Mouse (Mus musculus) intestine, postnatal 0 days (tissue): ENCODE data around the gene Camsap1. TPM values are rescaled to one million over a fixed set of nuclear protein-coding genes. Genes with fewer than 3 reads are reported as not detected.

Experiments
- ATAC-seq: fragments of 200-750 bp; cut with Nextera tagmentation; 2 replicates; pipeline ENCODE4 v1.8.0; 2017; ENCODE audit warnings: mild to moderate bottlenecking, moderate TSS enrichment, moderate library complexity
- H3K27ac ChIP-seq: fragments of 300-500 bp; sonication (generic); 2 replicates; pipeline ENCODE4 v1.5.1; 2014; ENCODE audit warnings: mild to moderate bottlenecking, low read depth, low read length, moderate library complexity
- H3K27me3 ChIP-seq: fragments of 300-500 bp; sonication (generic); replicated peaks from 2 replicates; pipeline ENCODE4 v1.6.1; 2014; ENCODE audit warnings: low read length, mixed read lengths; ENCODE audit not compliant: control insufficient read depth, insufficient read depth
- H3K36me3 ChIP-seq: fragments of 300-500 bp; sonication (generic); 2 replicates; pipeline ENCODE4 v1.6.1; 2014; ENCODE audit warnings: mild to moderate bottlenecking, moderate library complexity; ENCODE audit not compliant: control insufficient read depth, insufficient read depth
- H3K4me1 ChIP-seq: fragments of 300-500 bp; sonication (generic); replicated peaks from 2 replicates; pipeline ENCODE4 v1.6.1; 2014; ENCODE audit warnings: antibody characterized with exemption, low read length, mixed read lengths; ENCODE audit not compliant: control insufficient read depth, insufficient read depth
- H3K4me2 ChIP-seq: fragments of 300-500 bp; sonication (generic); replicated peaks from 2 replicates; pipeline ENCODE4 v1.6.1; 2014; ENCODE audit warnings: low read depth, mild to moderate bottlenecking, moderate library complexity
- H3K4me3 ChIP-seq: fragments of 300-500 bp; sonication (generic); 2 replicates; pipeline ENCODE4 v1.5.1; 2014; ENCODE audit warnings: low read depth, low read length
- H3K9ac ChIP-seq: fragments of 300-500 bp; sonication (generic); 2 replicates; pipeline ENCODE4 v1.6.1; 2014; ENCODE audit warnings: mild to moderate bottlenecking, low read depth, low read length
- H3K9me3 ChIP-seq: fragments of 300-500 bp; sonication (generic); 2 replicates; pipeline ENCODE4 v1.6.1; 2016; ENCODE audit warnings: mixed run types; ENCODE audit not compliant: control insufficient read depth
- CTCF ChIP-seq: sonication (generic); IDR thresholded peaks from 2 replicates; pipeline ENCODE4 v1.5.1; 2016; ENCODE audit warnings: low read depth, mild to moderate bottlenecking, control low read depth, antibody characterized with exemption, moderate library complexity
- WGBS: fragments of 180-500 bp; shearing (Covaris S2); extraction: QIAGEN DNeasy Blood & Tissue Kit; methylation state at CpG from one replicate; pipeline ENCODE4 v1.1.7; 2014; 5-methylcytosine and 5-hydroxymethylcytosine counted together
- polyA plus RNA-seq: library from polyadenylated mRNA; unstranded; fragments of >200 nt; fragmentation: Nextera tagmentation; extraction: Ambion mirVana; gene quantifications from 2 replicates; pipeline ENCODE4 v1.2.1, GENCODE M21; 2015

Gene Camsap1
- polyA plus RNA-seq, 1 experiment from 2014 or later, result 3.5 TPM

GRCm38 (mm10) chr2:25969319-25969718 lies 13.8 kb downstream of the Camsap1 start:
- Histone ChIP-seq H3K9me3 (no peaks in the 10 kb centered on the region), H3K4me1 (no peaks in the 10 kb centered on the region), H3K27me3 (no peaks in the 10 kb centered on the region), H3K36me3 (peaks cover 22% of the 10 kb centered on the region), H3K4me3 (no peak overlapping the region), H3K27ac (no peak overlapping the region), H3K9ac (no peak overlapping the region), H3K4me2 (no peak overlapping the region)
- 86% methylated on average over 4 of the region's 4 CpGs for WGBS
- no peak for TF ChIP-seq CTCF
- no peak for ATAC-seq

GRCm38 (mm10) chr2:25949291-25949690 lies 33.8 kb downstream of the Camsap1 start:
- Histone ChIP-seq H3K9me3 (no peaks in the 10 kb centered on the region), H3K4me1 (no peaks in the 10 kb centered on the region), H3K9ac (no peak overlapping the region), H3K4me3 (no peak overlapping the region), H3K27me3 (no peaks in the 10 kb centered on the region), H3K27ac (no peak overlapping the region), H3K4me2 (no peak overlapping the region), H3K36me3 (peaks cover 47% of the 10 kb centered on the region)
- 90% methylated on average over 3 of the region's 3 CpGs for WGBS
- no peak for TF ChIP-seq CTCF
- no peak for ATAC-seq

GRCm38 (mm10) chr2:25947950-25948349 lies 35.1 kb downstream of the Camsap1 start:
- H3K27me3 ChIP-seq, result no peaks in the 10 kb centered on the region
- TF ChIP-seq CTCF, result peak; percentile 51
- H3K9ac ChIP-seq, result no peak overlapping the region
- no peaks in the 10 kb centered on the region for H3K9me3 ChIP-seq
- H3K4me3 ChIP-seq, result no peak overlapping the region
- ATAC-seq, result no peak
- peaks cover 50% of the 10 kb centered on the region for H3K36me3 ChIP-seq
- no peak overlapping the region for H3K27ac ChIP-seq
- H3K4me1 ChIP-seq, result no peaks in the 10 kb centered on the region
- 70% methylated on average over 3 of the region's 3 CpGs for WGBS
- H3K4me2 ChIP-seq, result no peak overlapping the region

DNA sequence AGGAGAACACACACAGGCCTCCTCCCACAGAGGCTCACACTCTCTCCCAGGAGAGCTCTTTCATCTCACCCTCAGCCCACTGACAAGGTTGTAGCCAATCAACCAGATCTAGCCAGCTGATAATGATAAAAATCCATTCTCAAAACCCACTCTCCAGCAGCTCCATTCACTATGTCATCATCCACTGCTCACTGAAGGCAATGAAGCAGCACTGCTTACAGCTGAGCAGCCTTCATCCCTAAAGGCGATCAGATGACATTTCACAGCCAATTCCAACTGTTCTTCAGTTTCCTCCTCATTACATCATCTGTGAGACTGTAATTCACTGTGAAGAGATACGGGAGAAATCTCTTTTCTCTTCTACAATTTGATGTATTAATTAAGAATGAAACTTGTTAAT lies 39.3 kb downstream of the Camsap1 start:
- WGBS, result 88% methylated on average over 2 of the region's 2 CpGs
- Histone ChIP-seq H3K27ac (no peak overlapping the region), H3K9me3 (no peaks in the 10 kb centered on the region), H3K4me1 (no peaks in the 10 kb centered on the region), H3K4me2 (no peak overlapping the region), H3K36me3 (peaks cover 54% of the 10 kb centered on the region), H3K27me3 (no peaks in the 10 kb centered on the region), H3K9ac (no peak overlapping the region), H3K4me3 (no peak overlapping the region)
- no peak for ATAC-seq
- TF ChIP-seq CTCF, result no peak

DNA sequence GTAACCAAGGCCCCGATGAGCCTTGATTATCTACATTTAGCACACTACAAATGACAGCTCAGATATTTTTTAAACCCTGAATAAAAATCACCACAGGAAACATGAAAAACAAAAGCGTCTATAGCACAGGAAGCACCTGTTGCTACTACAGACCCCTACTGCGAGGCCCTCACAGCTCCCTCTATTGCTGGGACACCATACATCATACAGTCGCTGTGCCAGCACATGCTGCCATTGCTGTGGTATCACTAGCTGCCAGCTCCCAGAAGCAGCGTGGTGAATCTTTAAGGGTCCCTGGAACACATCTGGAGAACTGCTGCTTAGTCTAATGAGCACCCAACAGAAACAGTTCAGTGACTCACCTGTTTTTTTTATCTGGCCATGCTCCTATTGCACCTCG lies 42.6 kb downstream of the Camsap1 start:
- no peak overlapping the region for H3K27ac ChIP-seq
- WGBS, result 80% methylated on average over 6 of the region's 6 CpGs
- ATAC-seq, result no peak
- peaks cover 82% of the 10 kb centered on the region for H3K36me3 ChIP-seq
- H3K9ac ChIP-seq, result no peak overlapping the region
- H3K4me3 ChIP-seq, result no peak overlapping the region
- H3K9me3 ChIP-seq, result no peaks in the 10 kb centered on the region
- no peaks in the 10 kb centered on the region for H3K27me3 ChIP-seq
- TF ChIP-seq CTCF, result no peak
- no peak overlapping the region for H3K4me2 ChIP-seq
- H3K4me1 ChIP-seq, result no peaks in the 10 kb centered on the region

DNA sequence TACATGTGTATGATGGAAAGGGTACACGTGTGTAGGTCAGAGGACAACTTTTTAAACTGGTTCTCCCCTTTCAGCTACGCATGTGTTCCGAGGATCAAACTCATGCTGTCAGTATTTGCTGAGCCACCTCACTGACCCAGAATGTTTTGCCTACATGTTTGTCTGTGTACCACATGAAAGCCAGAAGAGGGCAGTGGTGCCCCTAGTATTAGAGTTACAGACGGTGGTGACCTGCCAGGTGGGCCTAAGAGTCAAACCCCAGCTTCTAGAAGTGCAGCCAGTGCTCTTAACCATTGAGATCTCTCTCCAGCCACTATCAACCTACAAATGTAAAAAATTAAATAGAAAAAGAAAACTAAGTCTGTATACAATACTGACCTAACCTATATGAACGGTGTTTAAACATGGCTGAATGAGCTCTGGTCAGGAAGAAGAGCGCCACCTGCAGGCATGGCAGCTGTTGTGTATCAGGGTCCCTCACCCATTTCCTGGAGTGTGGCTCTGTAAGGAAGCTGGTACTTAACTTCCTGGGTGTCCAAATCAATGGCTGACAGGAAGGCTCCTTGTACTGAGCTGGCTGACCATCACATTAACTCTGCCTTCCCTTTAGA lies 51.7 kb downstream of the Camsap1 start:
- WGBS, result 79% methylated on average over 6 of the region's 6 CpGs
- ATAC-seq, result no peak
- TF ChIP-seq CTCF, result peak; percentile 69
- H3K9me3 ChIP-seq, result no peaks in the 10 kb centered on the region
- H3K4me3 ChIP-seq, result no peak overlapping the region
- no peak overlapping the region for H3K9ac ChIP-seq
- peaks cover 72% of the 10 kb centered on the region for H3K36me3 ChIP-seq
- no peaks in the 10 kb centered on the region for H3K4me1 ChIP-seq
- no peak overlapping the region for H3K27ac ChIP-seq
- no peaks in the 10 kb centered on the region for H3K27me3 ChIP-seq
- H3K4me2 ChIP-seq, result no peak overlapping the region

DNA sequence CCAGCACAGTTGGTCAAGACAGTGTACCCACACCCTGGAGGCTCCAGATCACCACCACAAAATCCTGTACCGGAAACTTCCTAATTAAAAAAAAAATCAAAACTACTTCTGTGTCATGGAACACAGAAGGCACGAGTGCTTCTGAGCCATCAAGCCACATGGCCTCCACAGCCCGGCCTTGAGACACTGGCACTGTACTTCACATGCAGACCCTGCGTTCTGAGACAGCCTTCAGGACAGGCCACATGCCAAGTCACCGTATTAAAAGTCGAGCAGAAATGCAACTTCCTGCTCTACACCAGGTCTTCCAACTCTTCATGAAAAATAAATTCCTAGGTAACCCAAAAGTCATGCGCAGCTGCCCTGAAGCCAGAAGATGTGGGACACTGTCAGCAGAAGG lies 55.3 kb downstream of the Camsap1 start:
- WGBS, result 93% methylated on average over 7 of the region's 7 CpGs
- TF ChIP-seq CTCF, result no peak
- Histone ChIP-seq H3K9ac (no peak overlapping the region), H3K27me3 (no peaks in the 10 kb centered on the region), H3K36me3 (peaks cover 39% of the 10 kb centered on the region), H3K27ac (no peak overlapping the region), H3K4me2 (no peak overlapping the region), H3K9me3 (no peaks in the 10 kb centered on the region), H3K4me1 (no peaks in the 10 kb centered on the region), H3K4me3 (no peak overlapping the region)
- no peak for ATAC-seq
